Mouse (Mus musculus) frontal cortex, postnatal 36 days (tissue): ENCODE measurements around the gene Zfp217.
"Not testable (repeated sequence)": the region's sequence is repeated elsewhere in the genome, so short reads cannot be mapped to it uniquely, and the experiment has no call there.

Experiments used
- DNase-seq, 2 experiments: peaks; one replicate each; pipeline ENCODE4 v3.0.0; 2022; ENCODE audit warnings: low spot score in 2 of 2

The Zfp217 gene

GRCm38 (mm10) chr2:170147661-170148153, at the start of gene Zfp217:
TSS of gene Zfp217 (minus strand) at chr2:170148103.
- DNase-seq = no peak

DNA sequence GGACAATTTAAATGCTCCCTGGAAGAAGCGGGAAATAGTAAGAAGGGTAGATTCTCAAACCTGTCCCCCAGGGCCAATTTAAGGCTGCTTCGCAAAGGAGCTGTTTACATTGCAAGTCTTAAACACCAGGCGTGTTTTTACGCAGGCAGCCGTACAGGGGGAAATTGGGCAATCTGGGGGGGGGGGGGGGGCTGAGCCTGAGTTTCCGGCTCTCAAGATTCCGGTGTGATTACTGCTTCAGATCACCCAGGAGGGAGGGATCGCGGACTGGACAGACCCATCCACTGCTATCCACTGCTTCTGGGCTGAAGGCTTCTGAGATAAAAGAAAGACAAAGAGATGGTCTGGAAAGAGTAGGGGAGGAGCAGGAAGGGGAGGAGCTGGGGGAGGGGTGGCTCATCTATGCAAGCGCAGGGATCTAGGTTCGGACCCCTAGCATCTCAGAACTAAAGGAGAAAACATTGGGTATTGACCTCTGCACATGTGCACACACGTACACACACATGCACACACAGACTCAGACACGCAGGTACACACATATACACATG, 47.7 kb upstream of the Zfp217 start:
- DNase-seq = no peak

DNA sequence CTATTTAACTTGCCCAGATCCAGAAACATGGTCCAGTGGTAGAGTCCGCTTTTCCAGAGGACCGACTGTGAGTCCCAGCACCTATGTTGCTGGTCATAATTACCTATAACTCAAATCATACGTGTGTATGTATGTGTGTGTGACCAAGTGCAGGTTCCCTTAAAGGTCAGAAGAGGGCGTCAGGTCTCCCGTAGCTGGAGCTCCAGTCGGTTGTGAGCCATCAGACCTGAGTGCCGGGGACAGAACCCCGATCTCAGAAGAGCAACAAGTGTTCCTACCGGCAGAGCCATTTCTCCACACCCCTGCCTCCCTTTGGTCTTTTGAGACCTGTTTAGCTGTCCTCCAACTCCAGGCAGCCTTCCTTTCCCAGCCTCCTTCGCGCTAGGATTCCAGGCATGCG, 46.9 kb upstream of the Zfp217 start:
- DNase-seq = no peak

DNA sequence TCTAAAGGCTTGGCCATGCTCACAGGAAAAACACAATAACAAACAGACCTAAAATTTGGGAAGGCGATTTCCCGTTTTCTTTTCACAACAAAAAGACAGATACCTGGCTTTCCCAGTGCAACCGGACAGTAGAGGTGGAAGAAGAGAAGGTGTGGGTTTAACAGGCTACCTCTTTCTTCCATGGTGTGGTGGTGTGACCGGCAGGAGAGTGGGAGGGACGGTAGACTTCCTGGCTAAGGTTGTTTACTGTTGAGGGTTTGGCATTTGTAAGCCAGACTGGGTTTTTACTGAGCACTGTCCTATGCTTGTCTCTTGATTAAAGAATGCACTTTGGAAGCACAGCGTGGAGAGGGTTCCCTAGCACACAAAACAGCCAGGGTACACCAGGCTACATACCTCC, 45.9 kb upstream of the Zfp217 start:
- no peak for DNase-seq

- no peak for DNase-seq
These were observed 45.3 kb upstream of the Zfp217 start for GRCm38 (mm10) chr2:170193211-170193610.

DNA sequence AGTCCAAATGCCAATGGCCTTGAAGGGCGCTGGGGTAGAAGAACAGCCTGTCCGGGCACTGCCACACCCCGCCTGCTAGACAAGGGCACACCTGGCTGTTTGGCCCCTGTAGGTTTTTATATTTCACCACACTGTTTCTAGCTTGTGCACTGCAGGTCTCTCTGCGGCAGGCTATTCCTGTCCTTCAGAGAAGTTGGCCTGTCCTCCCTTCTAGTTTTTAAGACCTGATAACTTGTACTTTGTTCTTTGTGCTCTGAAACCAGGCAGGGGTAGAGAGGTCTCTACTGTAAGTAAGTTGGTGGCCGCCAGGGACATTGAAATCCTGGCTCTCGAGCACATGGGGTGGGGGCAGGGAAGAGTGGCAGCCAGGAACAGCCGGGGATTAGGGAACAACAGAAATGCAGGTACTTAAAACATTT, 44.8 kb upstream of the Zfp217 start:
- no peak for DNase-seq

DNA sequence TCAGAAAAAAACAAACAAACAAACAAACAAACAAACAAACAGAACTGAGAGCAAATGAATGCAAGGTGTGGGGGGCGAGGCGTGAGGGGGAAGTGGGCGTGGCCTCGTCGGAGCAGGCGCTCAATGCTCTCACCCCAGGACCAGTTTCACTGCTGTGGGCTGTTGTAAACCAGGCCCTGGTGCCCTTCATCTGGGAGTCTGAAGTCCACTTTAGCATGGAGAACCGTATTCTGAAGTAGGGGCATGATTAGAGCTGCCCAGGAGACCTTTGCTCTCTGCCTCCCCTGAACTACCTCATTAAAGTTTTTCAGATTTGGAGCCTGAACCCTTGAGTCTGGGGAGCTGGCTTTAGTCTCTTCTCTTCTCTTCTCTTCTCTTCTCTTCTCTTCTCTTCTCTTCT, 40.8 kb upstream of the Zfp217 start:
- no peak for DNase-seq

- no peak for DNase-seq
These were observed 37.4 kb upstream of the Zfp217 start for GRCm38 (mm10) chr2:170185137-170185837.

- DNase-seq = peak; percentile 38 to 42
These were observed 36.5 kb upstream of the Zfp217 start for GRCm38 (mm10) chr2:170184175-170184983.

DNA sequence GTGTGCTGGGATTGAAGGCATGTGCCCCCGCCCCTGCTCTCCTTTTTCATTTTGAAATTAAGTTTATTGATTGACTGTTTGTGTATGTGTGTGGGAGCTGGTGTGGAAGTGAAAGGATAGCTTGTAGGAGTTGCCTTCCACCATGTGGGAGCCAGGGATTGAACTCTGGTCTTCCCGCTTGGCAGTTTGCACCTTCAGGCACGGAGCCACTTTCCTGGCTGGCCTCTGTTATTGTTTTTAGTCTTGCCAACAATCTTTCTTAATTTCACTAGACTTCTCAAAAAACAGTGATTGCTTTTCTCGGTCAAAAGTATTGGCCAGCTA, 35.9 kb upstream of the Zfp217 start:
- no peak for DNase-seq

GRCm38 (mm10) chr2:170181862-170182261, 34.0 kb upstream of the Zfp217 start:
- DNase-seq = no peak

- DNase-seq = not testable (repeated sequence)
These were observed 32.9 kb upstream of the Zfp217 start for GRCm38 (mm10) chr2:170180769-170181168.

GRCm38 (mm10) chr2:170179317-170179716, 31.4 kb upstream of the Zfp217 start:
- no peak for DNase-seq

- no peak for DNase-seq
These were observed 29.4 kb upstream of the Zfp217 start for GRCm38 (mm10) chr2:170177323-170177722.

GRCm38 (mm10) chr2:170176284-170176926, 28.5 kb upstream of the Zfp217 start:
- DNase-seq = no peak

DNA sequence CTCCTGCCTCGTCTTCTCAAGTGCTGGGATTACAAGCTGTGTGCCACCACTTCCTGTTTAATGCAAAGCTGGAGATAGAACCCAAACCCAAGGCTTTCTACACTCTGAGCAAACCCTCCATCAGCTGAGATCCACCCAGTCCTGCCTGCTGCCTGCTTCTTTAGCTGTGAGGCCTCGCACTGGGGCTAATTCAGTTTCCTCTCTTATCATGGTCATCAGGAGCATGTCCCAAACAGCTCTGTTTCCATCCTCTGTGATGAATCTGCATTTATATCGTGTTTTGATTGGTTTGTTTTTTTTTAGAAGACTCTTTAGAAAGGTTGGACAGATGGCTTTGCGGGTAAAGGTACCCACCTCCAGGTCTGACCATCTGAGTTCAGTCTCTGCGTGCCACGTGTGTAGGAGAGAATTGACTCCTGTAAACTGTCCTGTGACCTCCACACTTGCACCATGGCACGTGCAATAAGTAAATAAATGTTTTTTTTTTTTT, 27.8 kb upstream of the Zfp217 start:
- no peak for DNase-seq

GRCm38 (mm10) chr2:170175190-170175589, 27.3 kb upstream of the Zfp217 start:
- no peak for DNase-seq

DNA sequence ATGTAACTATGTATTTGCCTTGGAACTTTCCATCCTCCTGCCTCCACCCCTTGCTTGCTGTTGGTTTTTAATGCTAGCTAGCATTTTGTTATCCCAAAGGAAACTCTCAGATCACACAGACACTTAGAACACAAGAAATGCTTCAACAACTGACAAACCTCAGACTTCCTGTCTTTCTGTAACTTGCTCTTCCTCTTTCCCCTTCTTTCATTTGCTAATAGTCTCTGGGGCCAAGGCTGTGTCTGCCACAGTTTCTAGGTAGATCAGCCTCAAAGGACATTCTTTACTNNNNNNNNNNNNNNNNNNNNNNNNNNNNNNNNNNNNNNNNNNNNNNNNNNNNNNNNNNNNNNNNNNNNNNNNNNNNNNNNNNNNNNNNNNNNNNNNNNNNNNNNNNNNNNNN, 21.2 kb upstream of the Zfp217 start:
- no peak for DNase-seq

DNA sequence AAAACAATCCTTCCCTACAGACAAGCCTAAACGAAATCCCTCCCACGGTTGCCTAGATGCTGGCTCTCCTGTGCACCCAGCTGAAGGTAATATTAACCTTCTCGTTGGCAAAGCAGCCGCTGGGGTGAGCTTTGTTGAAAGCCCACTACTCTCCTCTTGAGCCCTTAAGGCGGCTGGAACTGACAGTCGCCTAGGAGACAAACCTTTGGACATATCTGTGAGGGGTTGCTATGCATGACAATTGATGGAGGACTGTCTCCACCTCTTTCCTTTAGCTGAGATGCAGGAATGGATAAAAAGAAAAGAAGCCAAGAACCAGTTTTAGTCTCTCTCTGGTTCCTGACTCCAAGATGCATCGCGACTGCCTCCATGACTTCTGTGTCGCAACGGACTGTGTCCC, 17.7 kb upstream of the Zfp217 start:
- DNase-seq = no peak

DNA sequence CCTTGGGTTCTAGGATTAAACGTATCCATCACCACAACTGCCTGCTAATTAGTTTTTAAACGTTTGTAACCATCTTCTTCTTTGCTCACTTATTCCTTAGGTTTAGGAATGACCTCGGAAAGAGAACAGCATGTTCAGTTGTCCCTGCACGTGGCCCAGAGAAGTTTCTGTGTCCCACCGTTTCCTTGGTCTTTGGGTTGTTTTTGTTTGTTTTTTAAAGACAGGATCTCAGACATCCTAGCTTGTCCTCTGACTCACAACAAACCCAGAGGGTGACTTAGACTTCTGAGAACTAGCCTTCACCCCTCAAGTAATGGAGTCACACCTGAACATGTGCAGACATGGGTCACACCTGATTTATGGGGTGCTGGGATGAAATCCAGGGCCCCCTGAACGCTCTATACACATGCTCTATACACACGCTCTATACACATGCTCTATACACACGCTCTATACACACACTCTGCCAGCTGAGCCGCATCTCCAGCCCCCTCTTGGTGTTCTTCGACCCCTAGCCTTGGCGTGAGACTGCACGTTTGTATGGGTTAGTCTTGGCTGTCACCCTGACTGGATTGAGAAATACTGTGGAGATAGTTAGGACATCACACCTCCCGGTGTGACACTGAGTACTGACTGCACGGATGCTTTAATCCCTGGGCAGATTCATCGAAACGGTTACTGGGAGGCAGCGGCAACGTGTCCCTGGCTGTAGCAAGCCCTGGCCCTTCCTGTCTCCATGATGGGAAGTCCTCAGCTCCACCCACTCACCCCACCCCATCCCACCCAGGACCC, 16.0 kb upstream of the Zfp217 start:
- DNase-seq = no peak

GRCm38 (mm10) chr2:170159795-170160568, 12.1 kb upstream of the Zfp217 start:
- DNase-seq = no peak
